Mouse (Mus musculus) large intestine, adult 2 months (tissue): ENCODE data around the gene Snap23. TPM values are rescaled to one million over a fixed set of nuclear protein-coding genes. Genes with fewer than 3 reads are reported as not detected.
"Not testable (repeated sequence)": the region's sequence is repeated elsewhere in the genome, so short reads cannot be mapped to it uniquely, and the experiment has no call there.

ENCODE experiments used
- DNase-seq: peaks from one replicate; pipeline ENCODE4 v3.0.0-alpha.2; 2012; ENCODE audit warnings: low read depth, low spot score
- WGBS: fragments of 180-500 bp; shearing (Covaris S2); methylation state at CpG from one replicate; pipeline ENCODE4 v1.1.7; 2018; 5-methylcytosine and 5-hydroxymethylcytosine counted together
- polyA plus RNA-seq: library from polyadenylated mRNA; depleted of rRNA; stranded (reverse); fragments of >200 nt; gene quantifications from 2 replicates; pipeline ENCODE4 v1.2.3, GENCODE M21; 2012; rRNA removed

Snap23 gene
- polyA plus RNA-seq, result 7.1 and 10.1 TPM in 2 replicates

DNA sequence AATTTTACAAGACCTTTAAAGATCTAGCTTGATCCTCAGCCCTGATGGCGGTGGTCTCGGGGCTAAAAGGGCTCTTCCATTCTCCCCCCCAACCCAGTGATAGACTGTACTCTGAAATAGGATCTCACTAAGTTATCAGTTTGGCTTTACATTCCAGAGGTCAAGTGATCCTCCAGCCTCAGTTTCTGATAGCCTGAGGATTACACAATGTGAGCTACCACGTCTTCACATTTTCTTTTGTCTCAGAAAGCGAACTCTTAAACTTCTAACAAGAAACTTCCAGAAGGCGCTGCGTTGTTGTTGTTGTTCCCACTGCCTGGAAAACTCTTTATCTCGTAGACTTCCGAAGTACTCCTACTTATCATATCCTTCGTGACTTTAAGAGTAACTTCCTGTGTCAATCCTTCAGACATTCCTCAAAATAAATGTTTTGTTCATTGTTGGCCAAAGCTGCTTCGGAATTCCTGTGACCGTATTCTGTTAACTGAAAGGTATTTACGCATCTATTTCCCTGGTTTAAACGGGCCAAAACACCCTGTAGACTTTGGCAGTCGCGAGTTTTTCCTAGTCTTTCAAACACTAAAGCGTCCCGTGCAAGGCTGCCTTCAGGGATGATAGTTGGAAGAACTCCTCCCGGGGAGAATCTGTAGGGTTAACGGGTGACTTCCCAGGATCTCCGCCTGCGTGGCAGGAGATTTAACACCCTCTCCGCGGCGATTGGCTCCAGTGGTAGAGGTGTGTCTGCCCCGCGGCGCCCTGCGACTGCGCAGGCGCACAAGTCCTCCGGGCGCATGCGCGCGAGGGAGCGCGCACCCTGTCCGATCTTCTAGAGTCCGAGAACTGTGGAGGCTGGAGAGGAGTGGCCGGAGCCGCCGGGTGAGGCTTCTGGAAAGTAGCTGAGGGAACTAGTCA lies at the start of gene Snap23:
Gene Snap23 (plus strand): TSS at position 786 of the 912 bp plus-strand sequence.
- 1% methylated on average over 42 of the region's 42 CpGs for WGBS
- peak; percentile 95 for DNase-seq

DNA sequence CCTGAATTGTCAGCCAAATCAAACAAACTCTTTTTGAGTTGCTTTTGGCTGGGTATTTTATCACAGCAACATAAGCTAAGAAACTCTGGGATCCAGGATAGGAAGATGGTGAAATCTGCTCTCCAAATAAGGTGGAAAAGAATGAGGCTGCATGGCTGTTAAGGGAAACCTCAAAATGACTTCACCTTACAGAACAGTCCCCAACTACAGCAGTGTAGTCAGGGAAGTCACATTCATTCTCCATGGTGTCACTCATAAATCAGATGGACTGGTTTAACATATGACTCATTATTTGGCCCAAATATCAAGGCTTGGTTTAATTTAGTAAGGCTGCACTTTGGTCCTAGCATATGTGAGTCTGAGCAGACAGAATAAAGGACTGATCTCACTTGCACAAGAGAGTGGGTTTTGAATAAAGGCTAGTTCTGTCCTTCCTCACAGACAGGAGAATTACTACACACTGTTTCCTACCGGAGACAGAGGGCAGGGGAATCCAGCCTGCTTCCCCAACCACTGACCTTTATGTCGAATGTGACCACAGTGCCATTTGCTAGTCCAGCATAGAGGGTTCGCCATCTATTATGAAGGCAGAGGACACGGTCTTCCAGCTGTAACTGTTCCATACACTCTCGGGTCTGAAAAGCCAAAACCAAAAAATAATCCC lies 48.8 kb upstream of the Snap23 start:
- 88% methylated on average over 5 of the region's 5 CpGs for WGBS
- DNase-seq, result no peak

DNA sequence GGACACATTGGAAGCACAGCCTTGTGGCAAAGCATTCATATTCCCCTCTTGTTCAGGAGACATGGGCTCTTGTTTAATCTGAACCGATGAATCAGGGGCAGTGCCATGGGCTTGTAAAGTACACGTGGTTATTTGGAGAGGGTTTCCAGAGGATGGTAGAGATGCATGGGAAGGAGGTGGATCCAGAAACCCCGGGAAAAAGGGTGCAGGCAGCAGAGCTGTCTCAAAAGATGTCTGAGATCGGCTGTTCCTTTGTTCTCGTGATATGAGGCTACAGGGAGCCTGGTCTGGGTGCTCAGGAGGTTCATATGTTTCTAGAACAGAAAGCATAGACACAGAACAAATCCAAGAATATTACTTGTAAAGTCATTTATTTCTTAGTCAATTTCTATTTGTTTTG lies 40.7 kb upstream of the Snap23 start:
- 85% methylated on average over 5 of the region's 5 CpGs for WGBS
- DNase-seq, result no peak

DNA sequence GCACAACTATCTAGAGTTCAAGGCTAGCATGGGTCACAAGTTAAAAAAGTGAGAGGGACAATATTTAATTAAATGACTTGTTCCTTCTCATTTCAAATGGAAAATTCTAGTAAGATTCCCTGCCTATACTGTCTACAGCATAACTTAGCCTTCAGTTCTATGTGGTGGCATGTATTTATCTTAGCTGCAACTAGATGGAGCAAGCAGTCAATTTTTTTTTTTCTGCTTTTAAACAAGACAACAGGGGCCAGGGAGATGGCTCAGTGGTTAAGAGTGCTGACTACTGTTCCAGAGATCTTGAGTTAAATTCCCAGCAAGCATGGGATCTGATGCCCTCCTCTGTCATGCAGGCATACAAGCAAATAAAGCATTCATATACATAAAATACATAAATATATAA lies 37.9 kb upstream of the Snap23 start:
- DNase-seq, result no peak

DNA sequence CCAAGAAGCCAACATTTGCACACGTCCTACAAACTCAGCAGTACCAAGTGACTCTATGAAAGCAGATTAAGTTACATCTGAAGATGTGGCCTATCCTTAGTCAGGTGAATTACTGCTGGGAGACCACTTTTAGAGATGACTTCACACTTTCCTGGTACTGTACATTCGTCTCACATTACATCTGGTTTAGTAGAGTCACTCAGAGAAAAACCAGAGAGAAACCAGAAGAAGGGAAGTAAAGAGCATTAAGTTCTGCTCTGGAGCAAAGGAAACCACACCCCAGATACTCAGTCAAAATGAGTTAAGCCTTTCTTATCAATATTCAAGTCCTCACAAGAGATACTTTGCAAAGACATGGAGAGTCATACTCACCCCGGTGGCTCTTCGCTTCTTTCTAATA lies 36.2 kb upstream of the Snap23 start:
- DNase-seq, result no peak
- 88% methylated on average over 4 of the region's 4 CpGs for WGBS

DNA sequence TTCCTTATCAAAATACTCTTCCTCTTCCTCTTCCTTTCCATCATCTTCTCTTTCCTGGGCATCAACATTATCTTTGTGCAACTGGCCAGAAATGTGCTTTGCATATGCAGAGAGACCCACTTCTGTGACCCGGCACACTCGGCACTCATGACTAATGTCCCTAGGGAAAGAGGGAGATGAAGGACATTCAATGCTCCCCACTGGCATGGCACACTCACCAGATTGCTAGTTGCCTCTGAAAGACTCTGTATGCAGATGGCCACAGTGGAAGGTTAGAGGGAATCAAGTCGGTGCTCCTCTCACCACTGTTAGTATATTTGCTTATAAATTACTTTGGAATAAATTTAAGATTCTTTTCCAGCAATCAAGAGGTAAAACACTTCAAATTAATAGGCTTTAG lies 28.1 kb upstream of the Snap23 start:
- no peak for DNase-seq
- 72% methylated on average over 3 of the region's 3 CpGs for WGBS

DNA sequence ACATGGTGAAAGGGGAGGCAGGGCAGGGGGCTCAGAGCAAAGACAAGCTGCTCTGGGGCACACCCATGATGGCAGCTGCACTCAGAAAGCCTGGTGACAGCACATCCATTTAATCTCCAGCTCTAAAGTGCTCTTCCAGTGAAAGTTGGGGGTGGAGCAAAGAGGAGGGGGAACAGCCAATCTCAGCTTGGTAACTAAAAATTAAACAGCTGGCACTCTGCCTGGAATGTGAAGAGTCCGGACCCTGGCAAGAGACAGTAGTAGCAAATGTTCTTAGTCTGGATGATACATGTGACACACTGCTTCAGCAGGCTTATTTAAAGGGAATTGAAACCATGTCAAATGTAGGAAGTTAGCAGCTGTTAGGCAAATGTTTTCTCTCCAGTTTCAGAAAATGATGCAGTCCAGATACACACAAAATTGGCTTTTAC lies 27.7 kb upstream of the Snap23 start:
- WGBS, result 6% methylated on average over 1 of the region's 1 CpGs
- no peak for DNase-seq

DNA sequence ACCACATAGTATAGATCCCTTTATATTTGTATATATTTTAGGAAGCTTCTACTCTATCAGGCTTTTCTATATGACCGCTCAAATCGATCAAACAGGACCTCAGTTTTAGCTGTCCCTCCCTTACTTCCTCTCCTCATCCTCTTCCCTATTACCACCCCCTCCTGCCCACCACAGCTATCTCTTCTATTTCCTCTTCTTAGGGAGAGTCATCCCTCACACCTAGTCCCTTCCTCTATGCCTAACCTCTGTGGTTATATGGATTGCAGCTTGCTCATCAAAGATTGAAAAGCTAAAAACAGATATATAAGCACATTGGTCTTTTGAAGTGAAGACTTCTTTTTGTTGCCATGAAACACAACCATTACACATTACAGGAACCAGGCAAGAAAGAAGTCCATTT lies 22.7 kb upstream of the Snap23 start:
- no peak for DNase-seq
- 93% methylated on average over 2 of the region's 2 CpGs for WGBS

DNA sequence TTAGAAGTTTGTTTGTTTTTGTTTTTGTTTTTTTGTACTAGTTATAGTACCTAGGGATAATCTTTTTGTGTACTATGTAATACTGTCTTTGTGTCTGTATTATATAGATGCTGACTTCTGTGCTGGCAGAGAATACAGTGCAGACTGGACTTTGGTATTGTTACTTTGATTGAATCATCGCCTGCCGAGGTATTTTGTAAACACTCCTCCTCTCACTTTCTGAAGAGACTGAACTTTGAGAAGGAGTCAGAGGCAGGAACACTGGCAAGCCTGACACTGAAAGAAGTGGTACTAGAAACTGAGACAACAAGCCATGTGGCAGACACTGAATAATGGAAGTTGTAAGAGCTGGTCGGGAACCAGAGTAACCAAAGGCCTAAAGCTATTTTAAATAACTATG lies 10.6 kb upstream of the Snap23 start:
- 21% methylated on average over 3 of the region's 3 CpGs for WGBS
- no peak for DNase-seq

DNA sequence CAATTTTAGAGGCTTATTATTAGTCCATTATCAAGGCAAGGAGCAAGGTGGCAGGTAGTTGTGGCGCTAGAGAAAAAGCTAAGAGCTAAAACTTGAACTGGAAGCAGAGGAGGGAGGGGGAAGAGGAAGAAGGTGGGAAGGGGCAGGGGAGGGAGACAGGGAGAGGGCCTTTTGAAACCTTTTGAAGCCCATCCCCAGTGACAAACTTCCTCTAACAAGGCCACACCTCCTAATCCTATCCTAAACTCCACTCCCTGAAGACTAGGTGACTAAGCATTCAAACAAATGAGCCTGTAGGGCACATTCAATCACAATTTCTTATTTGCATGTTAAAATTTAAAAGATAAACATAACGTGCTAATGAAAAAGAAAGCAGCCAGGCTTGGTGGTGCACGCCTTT lies 8.7 kb upstream of the Snap23 start:
- 72% methylated on average over 3 of the region's 3 CpGs for WGBS
- DNase-seq, result no peak

DNA sequence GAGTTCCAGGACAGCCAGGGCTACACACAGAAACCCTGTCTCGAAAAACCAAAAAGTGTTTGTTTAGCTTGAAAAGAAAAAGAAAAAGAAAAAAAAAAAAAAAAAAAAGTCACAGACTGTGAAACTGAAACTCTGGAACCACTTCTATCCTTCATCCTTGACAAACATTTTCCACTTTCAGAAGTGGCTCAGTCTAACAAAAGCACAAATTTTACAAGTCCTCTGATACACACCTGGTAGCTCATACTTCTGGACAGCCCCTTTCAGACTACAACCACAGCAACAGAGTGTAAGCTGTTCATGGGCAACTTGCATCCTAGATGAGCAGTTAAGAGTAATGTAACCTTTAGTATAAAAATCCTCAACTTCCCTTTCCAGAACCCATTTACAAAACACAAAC lies 5.9 kb upstream of the Snap23 start:
- WGBS, result 81% methylated on average over 1 of the region's 1 CpGs
- no peak for DNase-seq

DNA sequence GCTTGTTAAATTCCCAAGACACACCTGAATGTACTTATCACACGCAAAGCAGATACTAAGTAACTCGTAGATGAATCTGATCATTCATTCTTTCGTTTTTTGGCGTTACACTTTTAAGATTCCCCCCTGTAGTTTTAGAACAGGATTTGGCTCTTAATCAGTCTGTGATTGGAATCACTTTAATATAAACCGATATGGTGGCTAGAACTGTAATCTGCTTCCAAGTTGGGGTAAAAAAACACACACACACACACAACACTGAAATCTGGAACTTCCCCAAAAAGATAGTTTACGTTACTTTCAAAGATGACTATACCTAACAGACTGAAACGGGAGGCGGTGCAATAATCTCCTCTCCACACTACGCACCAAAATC lies 4.6 kb upstream of the Snap23 start:
- no peak for DNase-seq
- 9% methylated on average over 9 of the region's 9 CpGs for WGBS

DNA sequence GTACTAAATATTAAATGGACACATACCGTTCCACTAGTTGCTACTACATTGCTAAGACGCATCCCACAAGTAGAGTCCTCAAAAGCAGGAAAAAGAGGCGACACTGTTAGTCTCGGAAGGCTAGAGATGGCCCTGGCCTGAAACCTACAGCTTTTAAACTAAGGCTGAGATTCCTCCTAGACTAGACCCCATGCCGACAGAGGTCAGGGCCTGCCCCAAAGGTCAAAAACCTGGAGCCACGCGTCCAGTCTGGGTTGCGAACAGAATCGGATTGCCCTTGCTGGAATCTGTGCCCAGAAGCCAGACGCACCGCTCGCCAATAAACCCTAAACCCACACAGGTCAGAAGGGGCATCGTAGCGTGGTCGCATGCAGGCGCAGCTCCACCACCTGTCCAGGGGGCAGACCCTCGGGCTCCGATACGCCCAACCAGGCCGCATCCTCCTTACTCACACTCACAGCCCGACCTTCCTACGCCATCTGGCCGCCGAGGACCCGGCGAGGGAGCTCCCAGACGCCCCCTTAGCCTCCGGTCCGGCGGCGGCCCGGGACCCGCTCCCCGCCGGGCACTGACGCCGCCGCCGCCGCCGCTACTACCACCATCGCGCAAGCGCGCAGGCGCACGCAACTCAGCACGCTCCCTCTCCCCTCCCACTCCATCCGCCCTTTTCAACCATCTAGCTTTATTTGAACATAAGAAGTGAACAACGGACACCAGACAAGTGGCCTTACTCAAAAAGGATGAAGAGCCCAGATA lies 4.1 kb upstream of the Snap23 start, which contains the start of gene Zfp106:
Gene Zfp106 (minus strand): TSS at position 609 of the 756 bp plus-strand sequence.
- DNase-seq, result no peak
- under 1% methylated on average over 50 of the region's 50 CpGs for WGBS

DNA sequence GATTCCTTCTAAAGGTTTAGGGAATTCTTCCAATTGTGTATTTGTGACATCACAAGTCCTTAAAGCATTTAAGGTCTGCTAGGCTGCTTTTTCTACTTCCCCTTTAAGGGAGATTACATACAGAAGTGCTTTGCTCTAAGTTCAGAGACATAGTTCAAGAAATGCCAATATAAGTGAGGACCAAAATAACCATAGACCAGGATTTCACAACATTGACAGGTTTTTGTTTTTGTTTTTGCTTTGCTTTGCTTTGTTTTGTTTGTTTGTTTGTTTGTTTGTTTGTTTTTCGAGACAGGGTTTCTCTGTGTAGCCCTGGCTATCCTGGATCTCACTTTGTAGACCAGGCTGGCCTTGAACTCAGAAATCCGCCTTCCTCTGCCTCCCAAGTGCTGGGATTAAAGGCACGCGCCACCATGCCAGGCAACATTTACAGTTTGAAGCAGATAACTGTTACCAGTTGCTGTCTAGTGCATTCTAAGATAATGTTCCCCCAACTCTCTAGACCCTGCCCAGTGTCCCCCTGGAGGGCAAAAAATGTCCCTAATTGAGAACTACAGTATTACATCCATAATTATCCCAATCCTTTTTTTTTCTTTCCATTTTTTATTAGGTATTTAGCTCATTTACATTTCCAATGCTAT lies 2.8 kb upstream of the Snap23 start:
- not testable (repeated sequence) for DNase-seq
- 91% methylated on average over 4 of the region's 4 CpGs for WGBS

DNA sequence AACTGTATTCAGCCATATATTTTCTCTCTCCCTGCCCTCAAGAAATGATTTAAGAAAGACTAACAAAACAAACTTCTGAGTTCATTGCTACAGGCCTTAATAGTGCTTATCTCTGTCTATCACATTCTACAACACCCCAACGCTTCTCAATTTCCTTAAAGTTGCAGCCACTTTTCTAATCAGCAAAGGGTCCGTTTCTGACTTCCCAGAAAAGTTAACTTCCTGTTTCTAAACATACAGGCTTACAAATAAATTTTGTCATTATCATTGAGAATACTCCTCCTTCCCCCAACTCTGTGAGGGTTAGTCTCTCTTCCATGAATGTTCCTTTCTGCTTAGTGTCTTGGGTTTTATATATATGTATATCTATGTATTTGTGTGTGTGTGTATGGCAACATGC lies 2.1 kb upstream of the Snap23 start:
- 86% methylated on average over 2 of the region's 2 CpGs for WGBS
- no peak for DNase-seq

DNA sequence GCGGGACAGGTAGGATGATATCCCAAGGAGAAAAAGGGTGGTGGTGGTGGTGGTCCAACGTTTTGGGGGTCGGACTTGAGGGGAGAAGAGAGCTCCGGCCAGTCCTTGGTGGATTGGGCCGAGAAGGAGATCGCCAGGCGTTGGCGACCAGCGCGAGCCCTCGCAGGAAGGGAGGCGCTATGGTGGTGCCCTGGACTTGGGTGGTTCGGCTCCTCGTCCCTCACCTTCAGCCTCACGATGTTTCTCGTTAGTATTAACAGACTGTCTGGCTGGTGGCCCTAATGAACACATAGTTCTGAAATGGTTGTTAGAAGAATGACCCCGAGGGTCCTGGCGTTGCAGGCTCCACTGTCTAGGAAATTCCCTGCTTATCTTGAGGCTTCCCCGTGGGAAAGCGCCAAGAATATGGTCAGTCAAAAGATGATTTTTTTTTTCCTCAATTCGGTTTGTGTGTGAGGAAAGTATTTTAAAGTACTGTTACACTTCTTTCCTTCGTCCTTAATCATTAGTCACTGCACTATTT lies 388 bp downstream of the Snap23 start:
- no peak for DNase-seq
- WGBS, result under 1% methylated on average over 22 of the region's 22 CpGs

DNA sequence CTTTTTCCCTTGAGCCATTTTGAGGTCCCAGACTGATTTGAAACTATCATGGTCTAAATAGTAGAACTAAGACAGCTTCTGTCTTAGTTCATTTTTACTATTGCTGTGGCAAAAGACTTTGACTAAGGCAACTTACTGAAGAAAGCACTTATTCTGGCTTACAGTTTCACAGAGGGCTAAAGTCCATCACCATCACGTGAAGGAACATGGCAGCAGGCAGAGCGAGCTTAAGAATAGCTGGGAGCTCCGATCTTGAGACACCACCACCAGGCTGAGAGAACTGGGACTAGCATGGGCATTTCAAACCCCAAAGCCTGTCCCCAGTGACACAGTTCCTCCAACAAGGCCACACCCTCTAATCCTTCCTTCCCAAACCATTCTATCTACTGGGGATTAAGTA lies 3.6 kb downstream of the Snap23 start:
- WGBS, result 83% methylated on average over 3 of the region's 3 CpGs
- DNase-seq, result no peak

DNA sequence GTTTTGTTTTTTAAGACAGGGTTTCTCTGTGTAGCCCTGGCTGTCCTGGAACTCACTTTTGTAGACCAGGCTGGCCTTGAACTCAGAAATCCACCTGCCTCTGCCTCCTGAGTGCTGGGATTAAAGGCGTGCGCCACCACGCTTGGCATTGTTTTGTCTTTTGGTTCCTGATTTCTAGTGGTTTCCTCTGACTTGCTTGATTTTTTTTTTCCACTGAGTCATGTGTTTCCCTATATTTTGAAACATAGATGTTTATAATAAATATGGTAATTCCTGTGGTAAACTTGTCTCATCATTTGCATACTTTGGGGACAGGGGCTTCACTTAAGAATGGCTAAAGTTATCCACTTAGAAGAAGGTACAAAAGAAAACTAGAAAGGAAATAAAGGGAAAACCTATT lies 4.7 kb downstream of the Snap23 start:
- 94% methylated on average over 3 of the region's 3 CpGs for WGBS

DNA sequence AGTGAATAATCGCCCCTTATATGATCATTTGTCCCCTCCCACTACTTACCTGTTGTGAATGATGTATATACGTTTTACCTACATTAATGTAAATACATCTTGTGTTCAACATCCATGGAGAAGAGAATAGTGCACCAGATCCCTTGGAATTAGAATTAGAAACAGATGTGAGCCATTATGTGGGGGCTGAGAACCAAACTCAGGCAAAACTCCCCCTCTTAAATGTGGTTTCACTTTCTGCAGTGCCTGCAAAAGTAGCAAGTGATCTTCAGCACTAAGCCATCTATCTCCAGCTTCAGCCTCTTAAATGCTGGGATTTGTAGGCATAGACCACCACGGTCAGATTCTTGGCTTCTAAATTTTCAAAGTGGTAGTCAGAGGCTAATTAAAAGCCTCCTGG lies 7.7 kb downstream of the Snap23 start:
- WGBS, result 72% methylated on average over 3 of the region's 3 CpGs
- DNase-seq, result no peak

More for the DNA sequence above, 4.7 kb downstream of the Snap23 start:
- DNase-seq, result not testable (repeated sequence)

DNA sequence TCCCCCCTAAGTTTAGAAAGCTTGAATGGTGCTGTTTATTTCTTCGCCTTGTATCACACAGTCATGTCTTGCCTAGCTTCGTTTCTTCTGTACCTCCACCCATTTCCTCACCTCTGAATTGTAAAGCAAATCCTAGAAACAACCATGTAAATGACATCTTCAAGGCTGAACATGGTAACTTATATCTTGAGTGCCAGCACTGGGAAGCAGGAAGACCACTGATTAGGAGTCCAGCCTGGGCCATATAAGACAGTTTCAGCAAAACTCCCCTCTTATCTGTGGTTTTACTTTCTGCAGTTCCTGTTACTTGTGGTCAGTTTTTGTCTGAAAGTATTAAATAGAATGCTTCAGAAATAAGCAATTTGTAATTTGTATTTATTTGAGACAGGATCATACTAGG lies 8.5 kb downstream of the Snap23 start:
- no peak for DNase-seq
- 84% methylated on average over 2 of the region's 2 CpGs for WGBS
